Mouse (Mus musculus) lung, postnatal 25 days (tissue): Measurements from ENCODE around the gene Rcan2.
"Not testable (repeated sequence)": the region's sequence is repeated elsewhere in the genome, so short reads cannot be mapped to it uniquely, and the experiment has no call there.

ENCODE experiments used
- DNase-seq: peaks from one replicate; pipeline ENCODE4 v3.0.0; 2022; ENCODE audit warnings: low spot score

The Rcan2 gene

DNA sequence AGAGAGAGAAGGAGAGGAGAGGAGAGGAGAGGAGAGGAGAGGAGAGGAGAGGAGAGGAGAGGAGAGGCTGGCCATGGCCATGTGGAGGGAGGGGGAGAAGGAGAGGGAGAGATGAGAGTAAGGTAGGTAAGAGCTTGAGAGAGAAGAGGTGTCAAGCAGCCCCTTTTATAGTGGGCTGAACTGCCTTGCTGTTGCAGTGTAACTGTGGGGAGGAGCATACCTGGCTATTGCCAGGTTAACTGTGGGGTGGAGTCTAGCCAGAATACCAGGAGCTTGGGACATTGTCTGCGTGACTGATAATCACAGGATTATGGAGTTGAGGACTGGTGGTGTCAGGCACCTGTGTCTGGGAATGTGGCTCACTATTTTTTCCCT, 24.2 kb downstream of the Rcan2 start:
- not testable (repeated sequence) for DNase-seq

DNA sequence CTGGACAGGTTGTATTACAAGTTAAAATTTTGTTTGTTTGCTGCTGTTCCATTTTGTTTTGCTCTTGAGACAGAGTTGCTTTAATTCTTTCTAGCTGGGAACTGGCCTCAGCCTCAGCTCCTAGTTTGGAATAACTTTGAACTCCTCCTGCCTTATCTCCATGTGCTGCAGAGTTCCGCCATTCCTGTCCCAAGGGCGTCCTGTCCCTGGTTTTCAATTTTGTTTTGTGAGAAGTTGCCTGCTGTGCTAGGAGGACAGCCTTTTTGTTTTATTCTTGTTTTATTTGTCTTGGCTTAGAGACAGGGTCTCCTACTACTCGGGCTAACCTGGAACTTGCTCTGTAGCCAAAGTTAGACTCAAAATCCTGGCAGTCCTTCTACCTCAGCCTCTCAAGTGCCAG, 26.1 kb downstream of the Rcan2 start:
- no peak for DNase-seq

DNA sequence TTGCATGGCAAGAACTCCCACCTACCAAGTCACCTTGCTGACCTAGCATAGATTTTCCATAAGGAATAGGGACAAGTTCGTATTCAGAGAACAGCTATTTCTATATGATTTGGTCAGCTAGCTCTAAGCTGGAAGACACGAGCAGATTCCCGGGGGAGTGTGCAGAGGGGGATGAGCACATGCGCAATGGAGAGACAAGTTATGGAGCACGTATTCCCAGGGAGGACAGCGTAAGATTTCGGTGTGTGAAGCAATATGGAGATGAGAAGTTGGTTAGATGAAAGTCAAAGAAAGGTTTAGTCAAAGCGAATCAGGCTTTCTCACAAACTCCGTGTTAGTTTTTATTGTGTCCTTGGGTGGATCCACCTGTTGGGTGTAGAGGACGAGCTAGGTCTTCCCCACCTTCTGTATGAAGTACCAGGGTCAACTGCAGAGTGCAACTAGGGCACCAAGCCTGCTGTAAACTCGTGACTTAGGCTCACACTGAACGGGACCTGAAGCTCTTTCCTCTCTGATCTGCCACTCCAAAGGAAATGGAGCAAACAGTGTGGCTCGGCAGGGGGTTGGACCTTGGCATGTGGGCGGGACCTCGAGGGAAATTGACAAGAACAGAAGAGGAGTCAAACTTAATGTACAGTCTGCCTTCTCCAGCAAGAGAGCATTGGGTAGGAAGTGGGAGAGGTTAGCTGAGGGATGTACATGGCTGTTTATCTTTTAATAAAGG, 31.4 kb downstream of the Rcan2 start:
- DNase-seq, result no peak

DNA sequence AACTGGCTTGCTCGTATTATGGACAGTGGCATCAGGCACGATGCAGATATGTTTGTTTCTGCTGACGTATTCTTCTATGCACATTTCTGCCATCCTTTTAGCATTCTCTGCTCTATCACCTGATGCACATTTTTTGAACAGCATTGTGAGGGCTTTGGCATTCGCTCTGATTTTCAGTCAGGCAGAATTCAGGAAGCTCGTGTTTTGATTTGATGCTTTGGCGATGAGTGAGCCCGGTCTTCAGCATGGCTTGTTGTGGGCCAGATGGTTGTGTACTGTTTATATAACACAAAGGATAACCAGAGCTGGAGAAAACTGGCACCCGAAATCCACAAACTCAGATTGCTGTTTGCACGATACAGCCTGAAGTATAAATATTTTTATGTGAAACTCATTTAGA, 39.1 kb downstream of the Rcan2 start:
- DNase-seq, result no peak

DNA sequence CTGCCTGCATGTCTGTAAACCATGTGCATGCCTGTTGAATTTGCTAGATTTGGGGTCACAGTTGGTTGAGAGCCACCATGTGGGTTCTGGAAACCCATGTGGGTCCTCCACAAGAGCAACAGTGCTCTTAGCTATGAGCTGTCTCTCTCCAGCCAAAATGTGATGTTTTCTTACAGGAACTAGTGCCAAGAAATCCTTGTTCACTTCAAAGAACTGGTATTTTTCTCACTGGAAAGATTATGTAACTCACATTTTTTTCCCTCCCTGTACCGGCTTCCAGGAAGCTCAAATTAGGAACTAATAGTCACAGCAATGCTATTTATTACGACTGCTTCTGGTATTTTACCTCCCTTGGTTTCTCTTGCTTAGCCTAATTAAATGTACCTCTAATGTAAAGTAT, 45.6 kb downstream of the Rcan2 start:
- DNase-seq, result peak; percentile 69

DNA sequence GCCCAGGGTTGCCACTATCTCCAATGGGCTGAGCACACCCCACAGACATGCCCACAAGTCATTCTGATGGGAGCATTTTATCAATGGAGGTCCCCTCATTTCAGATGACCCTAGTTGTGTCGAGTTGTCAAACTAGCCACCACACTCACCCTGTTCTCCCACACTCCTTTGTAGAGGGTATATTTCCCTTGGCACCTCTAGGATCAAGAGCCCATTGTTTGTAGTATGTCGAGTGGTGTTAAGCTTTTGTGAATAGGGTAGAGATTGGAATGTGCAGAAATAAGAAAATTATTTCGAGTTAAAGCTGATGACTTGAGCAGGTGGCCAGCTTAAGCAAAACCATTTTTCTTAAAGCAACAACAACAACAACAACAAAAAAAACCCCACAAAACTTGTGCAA, 47.8 kb downstream of the Rcan2 start:
- DNase-seq, result no peak

DNA sequence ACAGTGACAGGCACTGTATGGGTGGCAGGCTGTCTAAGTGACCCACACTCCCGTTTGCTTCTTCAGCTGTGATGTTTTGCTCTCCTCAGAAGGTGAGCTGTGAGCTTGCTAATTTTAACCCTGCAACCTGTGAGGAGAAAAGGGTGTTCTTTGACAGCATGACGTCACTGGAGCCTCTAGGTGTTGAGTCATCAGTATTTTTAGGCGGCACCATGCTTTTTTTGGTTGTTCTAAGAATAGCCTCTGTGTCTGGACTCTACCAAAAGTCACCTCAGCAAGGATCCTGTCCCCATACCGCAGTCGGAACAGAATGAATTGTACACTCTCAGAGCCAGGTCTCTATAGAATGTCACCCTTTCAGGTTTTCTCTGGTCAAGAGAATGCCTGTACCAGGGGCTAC, 54.0 kb downstream of the Rcan2 start:
- no peak for DNase-seq

DNA sequence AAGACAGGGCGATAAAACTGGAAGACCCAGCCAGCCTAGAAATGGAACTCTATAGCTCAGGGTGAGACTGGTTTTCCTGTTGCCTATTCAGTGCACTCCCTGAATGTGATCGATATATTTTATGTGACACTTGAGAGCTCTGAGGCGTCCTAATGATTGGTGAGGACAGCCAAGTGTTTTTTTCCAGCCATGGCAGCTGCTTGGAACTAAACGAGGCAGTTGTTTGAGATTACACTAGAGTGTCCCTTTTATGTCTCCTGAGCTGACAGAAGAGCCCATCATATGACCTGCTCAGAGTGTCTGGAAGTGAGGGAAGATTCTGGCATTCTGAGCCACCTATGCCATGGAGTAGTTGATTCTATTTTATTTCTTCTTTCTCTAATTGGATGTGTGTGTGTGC, 54.9 kb downstream of the Rcan2 start:
- no peak for DNase-seq

DNA sequence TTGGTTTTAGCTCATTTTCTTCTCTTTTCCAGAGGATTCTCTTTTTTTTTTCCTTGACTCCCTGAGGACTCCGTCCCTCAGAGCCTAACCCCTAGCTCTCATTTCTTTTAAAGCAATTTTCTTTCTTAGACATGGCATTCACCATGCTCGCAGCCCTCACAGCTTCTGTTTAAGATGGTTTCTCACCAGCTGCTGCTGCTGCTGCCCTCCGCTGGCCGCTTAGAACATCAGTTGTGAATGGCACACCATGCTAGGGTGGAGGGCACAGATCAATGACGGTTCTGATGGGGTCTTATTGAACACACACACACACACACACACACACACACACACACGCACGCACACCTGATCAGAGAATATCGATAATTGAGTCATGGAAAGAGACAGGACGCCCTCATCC, 67.7 kb downstream of the Rcan2 start:
- no peak for DNase-seq

DNA sequence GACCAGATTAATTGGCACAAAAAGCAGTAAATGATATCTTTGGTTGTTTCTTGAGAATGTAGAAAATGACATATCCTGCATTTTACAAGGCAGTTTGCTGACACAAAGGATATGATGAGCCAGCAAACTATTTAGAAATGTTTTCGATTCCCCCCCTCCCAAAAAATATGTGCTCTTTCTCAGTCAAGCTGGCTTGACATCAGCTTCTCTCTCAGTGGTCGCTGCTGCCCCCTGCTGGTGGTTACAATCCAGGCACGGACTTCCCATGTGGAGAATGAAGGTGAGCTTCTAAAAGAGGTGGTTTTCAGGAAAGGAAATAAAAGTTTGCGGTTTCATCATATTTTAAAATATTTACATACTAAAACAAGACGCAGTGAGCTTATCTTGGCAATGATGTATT, 68.5 kb downstream of the Rcan2 start:
- DNase-seq, result peak; percentile 65

DNA sequence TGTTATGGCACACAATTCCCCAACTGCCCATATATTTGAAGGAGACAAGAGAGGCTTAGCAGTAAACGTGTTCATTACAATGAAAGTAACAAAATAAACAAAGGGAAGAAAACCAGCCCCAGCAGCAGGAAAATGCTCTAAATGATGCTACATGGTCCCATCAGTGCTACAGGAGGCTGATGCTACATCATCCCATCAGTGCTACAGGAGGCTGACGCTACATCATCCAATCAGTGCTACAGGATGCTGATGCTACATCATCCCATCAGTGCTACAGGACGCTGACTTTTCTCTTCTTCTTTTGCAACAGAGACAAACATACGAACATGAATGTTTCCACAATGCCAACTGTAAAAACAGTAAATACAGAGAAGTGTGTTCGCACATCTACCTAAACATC, 73.3 kb downstream of the Rcan2 start:
- DNase-seq, result no peak

DNA sequence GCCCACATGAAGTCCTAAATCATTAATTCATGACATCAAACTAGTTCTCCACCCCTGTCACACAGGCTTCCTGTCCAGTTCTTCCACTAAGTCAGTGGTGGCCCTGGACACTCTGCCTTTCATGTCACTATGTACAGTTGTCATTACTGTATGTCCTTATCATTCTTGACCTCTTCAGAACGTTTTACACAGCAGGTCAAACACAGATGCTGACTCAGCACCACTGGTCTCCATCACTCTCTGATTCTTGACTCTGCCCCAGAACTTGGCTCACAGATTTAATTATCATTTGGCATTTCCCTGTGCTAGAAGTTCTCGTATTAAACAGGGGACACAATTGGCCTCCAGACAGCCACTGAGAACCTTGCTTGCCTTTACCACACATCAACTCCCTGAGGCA, 76.3 kb downstream of the Rcan2 start:
- no peak for DNase-seq

DNA sequence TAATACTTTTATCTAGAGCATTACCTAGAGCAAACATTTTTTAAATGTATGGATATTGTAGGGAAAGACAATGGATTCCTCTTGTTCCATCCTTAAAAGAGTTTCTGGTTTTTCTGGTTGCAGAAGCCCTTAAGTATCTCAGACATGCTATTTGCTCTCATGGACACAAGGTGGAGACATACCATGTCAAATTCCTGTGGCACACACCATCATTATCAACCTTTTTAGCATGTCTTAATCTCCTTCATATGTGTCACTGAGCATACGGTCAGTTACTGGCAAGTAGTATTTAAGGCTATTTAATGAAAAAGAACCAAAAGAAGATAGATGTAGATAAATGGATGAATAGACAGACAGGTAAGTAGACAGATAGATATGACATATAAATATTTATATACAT, 81.9 kb downstream of the Rcan2 start:
- peak; percentile 8 for DNase-seq

DNA sequence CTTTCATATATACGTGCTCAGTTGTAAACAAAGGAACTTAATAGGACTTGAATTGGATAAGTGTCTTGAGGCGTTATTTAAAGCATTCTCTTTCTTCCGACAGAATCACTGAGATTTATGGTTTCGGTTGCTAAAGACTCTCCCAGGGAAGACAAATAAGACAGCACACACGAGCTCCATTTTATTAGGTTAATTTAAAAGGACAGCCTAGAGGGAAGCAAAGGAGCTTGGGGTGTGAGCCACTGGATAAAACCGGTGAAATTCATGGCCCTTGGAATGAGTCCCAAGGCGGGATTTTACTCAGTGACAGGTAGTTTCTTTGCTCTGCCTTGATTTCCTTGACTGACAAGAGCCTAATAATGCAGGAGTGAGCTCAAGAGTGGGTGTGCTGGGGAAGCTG, 85.1 kb downstream of the Rcan2 start:
- no peak for DNase-seq

DNA sequence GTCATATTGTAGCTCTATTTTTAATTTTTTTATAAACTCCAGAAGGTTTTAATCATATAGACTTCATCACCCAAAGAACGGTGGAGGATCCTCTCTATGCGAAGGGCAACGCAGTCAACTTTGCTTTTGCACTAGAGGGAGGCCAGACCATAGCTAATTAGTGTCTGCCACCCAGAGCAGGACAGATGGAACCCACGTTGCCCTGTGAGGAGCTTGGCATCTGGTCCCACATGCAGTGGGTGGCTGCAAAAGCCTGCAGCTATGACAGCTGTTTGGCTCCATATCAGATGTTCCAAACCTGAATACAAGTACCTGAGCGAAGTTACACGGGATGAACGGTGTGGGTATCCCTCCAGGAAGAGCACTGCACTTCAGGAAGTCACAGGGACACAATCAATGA, 86.8 kb downstream of the Rcan2 start:
- DNase-seq, result no peak

DNA sequence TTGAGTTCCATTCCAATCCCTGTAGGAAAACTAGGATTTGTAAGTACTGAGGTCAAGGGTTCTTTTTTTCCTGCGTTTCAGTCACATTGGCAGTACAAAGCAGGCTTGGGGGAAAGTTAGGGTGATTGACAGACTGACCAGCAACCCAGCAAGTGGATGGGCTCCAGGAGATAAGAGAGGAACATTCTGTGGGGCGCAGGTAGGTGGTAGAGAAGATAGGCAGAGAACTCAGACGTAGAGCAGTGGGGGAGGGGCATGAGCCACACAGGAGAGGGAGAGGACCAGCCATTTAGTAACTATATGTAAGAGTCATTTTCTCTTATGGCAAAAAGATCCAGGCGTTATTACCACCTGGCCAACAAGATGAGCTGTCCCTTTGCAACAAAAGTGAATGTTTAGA, 96.2 kb downstream of the Rcan2 start:
- DNase-seq, result no peak

DNA sequence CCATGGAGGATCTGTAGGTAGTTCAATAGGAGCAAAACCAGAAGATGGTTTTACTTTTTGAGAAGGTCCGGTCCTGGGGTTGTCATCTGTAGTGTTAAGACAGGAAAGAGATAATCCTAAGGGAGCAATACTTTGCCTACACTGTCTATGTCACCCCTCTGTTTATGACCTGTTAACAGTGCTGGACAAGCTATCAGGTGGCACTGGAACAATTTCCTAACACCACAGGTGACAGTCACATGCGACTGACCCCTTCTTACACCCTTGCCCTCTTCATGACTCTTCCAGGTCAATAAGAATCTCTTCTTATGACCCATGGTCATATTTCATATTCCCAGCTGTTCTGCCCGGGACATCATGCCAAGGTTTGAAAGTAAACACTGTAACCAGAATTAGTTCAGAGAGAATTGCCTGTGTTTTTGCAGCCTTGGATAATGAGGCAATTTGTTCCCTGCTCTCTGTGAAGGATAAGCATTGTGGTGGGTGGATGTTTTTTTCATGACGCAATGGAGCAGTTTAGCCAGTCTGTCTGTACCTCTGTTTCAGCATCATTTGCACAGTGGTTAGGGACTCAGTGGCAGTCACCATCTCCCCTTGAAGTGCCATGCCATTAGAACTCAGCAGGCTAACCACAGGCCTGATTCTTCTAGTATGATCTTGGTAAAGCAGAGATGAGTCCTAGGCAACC, 98.4 kb downstream of the Rcan2 start:
- DNase-seq, result peak; percentile 4

DNA sequence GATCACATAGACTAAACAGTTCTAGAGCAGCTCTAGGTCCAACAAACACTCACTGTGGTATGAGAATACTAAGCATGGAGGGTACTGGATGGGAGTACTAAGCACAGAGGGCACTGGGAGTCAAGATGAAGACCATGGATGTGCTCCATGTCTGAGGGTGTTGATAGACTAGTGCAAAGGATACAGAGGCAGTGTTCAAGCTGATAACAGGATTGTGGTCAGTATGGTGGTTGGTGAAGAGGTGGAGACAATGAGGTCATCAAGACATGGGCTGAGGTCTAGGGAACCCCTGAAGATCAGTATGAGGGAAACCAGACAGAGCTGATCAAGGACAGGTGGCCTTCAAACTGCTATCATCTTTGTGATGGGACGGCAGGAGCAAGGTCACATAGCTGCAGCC, 99.0 kb downstream of the Rcan2 start:
- no peak for DNase-seq

DNA sequence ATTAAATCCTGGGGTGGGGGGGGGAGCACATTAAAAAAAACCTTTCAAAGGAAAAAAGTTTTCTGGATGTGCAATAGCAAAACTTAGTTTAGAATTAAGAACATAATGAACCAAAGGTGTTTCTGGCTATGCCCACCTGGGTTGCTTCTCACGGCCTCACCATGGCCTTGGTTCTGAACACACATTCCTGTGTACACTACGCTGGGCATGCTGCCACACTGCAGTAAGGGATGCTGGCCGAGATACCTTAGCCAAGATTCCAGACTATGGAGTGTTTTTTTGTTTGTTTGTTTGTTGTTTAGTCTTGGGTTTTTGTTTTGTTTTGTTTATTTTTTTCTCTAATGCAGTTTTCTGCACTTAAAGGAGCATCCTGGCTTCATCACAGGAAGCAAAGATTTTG, 100.3 kb downstream of the Rcan2 start:
- no peak for DNase-seq

DNA sequence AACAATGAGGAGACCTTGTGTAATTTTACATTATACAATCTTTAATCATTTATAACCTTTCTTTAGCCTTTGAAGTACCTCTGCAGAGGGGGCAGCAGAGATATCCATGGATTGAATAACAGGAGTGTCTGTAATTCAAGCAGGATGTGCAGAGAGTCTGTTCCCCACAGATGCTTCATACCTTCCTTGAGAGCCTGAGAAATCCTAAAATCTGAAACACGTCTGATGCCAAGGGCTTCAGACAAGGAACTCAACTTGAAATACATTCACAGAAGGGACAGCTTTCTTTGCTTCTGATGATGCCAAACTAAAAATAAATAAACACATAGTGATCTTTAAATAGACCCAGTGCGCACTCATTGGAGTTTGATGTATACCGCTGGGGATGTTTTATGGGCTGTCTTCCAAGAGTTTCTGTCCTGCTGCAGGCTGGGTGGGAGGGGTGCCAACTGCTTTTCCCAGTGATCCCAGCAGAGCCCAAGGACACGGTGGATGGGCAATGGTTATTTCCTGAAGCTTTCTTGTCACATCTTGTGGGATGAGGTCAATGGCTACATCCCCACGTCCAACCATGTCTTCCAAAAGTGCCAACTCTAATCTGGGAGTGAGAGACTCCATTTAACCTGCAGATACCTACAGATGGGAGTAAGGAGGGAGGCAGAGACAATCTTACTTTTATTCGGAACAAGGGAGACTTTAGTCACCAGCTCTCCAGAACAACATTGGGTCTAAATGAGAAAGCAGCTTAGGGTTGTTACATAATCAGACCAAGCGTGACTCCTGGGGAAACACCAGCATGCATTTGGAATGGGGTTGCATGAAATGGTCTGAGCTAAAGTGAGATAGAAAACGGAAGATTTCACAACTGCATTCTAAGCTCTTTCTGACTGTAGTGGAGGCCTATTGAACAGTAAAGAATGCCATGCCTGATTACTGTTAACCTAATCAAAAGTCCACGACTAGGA, 102.9 kb downstream of the Rcan2 start:
- no peak for DNase-seq

DNA sequence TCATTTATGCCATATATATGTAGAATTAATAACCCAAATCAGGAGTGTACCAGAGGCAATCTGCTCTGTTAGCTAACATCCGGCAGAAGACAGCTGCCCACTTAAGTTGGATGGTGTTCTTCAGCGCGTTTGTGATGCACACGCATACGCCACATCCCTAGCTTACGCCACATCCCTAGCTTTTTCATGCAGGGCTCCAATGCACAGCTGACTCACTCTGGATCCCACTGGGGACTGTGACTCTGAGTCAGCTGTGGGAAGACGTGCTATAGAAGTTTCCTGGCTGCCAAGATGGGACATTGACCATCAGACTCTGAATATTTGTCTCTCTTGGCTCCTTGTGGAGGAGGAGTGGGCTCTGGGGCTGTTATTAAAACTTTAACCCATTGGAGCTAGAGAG, 103.7 kb downstream of the Rcan2 start:
- DNase-seq, result no peak

DNA sequence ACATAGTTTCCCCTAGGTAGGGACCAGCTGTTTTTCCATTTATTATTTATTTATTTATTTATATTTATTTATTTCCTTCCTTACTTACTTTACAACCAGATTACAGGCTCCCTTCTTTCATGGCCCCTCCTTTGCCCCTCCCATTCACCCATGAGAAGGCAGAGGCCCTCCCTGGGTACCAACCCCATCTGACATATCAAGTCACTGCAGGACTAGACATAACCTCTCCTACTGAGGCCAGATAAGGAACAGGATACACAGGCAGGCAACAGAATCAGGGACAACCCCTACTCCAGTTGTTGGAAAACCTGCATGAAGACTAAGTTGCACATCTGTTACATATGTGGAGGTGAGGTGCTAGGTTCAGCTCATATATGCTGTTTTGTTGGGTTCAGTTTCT, 105.6 kb downstream of the Rcan2 start:
- DNase-seq, result no peak

DNA sequence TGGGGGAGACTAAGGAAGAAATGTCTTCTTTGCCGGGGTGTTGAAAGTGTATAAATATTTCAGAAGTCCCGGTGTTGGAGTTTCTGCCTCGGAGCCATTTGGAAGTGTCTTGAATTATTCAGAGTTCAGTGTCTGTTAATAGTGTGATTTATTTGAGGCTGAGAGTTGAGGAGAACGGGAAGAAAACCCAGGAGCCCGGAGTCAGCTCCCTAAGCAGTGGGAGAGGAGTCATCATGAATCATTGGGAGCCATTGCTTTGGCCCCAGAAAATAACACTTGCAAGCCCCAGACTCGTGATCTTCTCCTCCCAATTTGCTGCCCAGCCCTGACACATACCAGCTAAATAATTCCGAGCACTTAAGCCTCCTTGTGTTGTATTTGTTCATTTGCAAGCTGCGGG, 115.0 kb downstream of the Rcan2 start:
- peak; percentile 19 for DNase-seq
